Mouse (Mus musculus) limb, embryonic 14.5 days (tissue): ENCODE measurements at regions not wholly inside any gene's neighbourhood (a gene's known extent, or its start where the extent isn't known, plus 50 kb on each side); places are given as distances from the start of the nearest gene placed in this dataset.

Experiments
- ATAC-seq: fragments of 200-750 bp; cut with Nextera tagmentation; 2 replicates; pipeline ENCODE4 v1.8.0; 2017; ENCODE audit warnings: low read depth, moderate number of reproducible peaks, moderate TSS enrichment; ENCODE audit not compliant: low FRiP score
- DNase-seq: peaks from one replicate; pipeline ENCODE4 v3.0.0-alpha.2; 2015; ENCODE audit warnings: low spot score
- H3K27ac ChIP-seq: fragments of 300-500 bp; sonication (generic); replicated peaks from 2 replicates; pipeline ENCODE4 v1.5.1; 2014; ENCODE audit warnings: low read depth, mild to moderate bottlenecking, low read length, moderate library complexity, mixed read lengths
- H3K27me3 ChIP-seq: fragments of 300-500 bp; sonication (generic); 2 replicates; pipeline ENCODE4 v1.6.1; 2014; ENCODE audit warnings: low read length, mixed read lengths; ENCODE audit not compliant: control insufficient read depth, insufficient read depth
- H3K36me3 ChIP-seq: fragments of 300-500 bp; sonication (generic); 2 replicates; pipeline ENCODE4 v1.6.1; 2014; ENCODE audit warnings: mild to moderate bottlenecking, low read length, moderate library complexity, mixed read lengths; ENCODE audit not compliant: control insufficient read depth, insufficient read depth
- H3K4me1 ChIP-seq: fragments of 300-500 bp; sonication (generic); 2 replicates; pipeline ENCODE4 v1.6.1; 2014; ENCODE audit warnings: antibody characterized with exemption, low read length, mixed read lengths; ENCODE audit not compliant: control insufficient read depth, insufficient read depth
- H3K4me2 ChIP-seq: fragments of 300-500 bp; sonication (generic); replicated peaks from 2 replicates; pipeline ENCODE4 v1.6.1; 2014; ENCODE audit warnings: low read depth, mild to moderate bottlenecking, low read length, moderate library complexity; ENCODE audit not compliant: severe bottlenecking
- H3K4me3 ChIP-seq: fragments of 300-500 bp; sonication (generic); replicated peaks from 2 replicates; pipeline ENCODE4 v1.5.1; 2014; ENCODE audit warnings: low read length
- H3K9ac ChIP-seq: fragments of 300-500 bp; sonication (generic); 2 replicates; pipeline ENCODE4 v1.6.1; 2014; ENCODE audit warnings: mild to moderate bottlenecking, low read depth, low read length, moderate library complexity; ENCODE audit not compliant: severe bottlenecking
- H3K9me3 ChIP-seq: fragments of 300-500 bp; sonication (generic); 2 replicates; pipeline ENCODE4 v1.6.1; 2016; ENCODE audit warnings: low read length; ENCODE audit not compliant: control insufficient read depth
- POLR2A ChIP-seq: fragments of 200-500 bp; IDR thresholded peaks from 2 replicates; pipeline ENCODE4 v1.8.0; 2012; ENCODE audit warnings: inconsistent platforms, mild to moderate bottlenecking, moderate library complexity, borderline replicate concordance; ENCODE audit not compliant: insufficient read depth, insufficient read length; ENCODE audit errors: extremely low read depth
- WGBS: fragments of 180-500 bp; shearing (Covaris S2); extraction: QIAGEN DNeasy Blood & Tissue Kit; methylation state at CpG from one replicate; pipeline ENCODE4 v1.1.7; 2014; 5-methylcytosine and 5-hydroxymethylcytosine counted together

DNA sequence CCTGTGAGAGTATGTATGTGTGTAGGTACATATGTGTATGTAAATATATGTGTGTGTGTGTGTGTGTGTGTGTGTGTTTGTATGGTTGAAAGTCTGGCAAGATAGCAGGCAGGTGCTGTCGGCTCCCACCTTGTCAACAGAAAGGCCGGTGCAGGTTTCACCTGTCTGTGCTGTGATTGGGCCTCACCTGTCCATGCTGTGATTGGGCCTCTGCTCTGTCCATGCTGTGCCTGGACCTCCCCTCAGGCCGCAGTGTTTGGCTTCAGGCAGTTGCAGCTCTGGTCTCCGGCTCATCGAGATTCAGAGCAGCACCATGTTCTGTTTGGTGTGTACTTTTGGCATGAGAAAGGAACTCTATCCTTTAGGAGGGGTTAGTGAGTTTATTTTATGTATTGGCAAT, 170.0 kb upstream of the A230072I06Rik start:
- Histone ChIP-seq H3K36me3 (no peaks in the 10 kb centered on the region), H3K27ac (no peak overlapping the region), H3K9me3 (no peaks in the 10 kb centered on the region), H3K27me3 (no peaks in the 10 kb centered on the region), H3K4me2 (no peak overlapping the region), H3K4me3 (no peak overlapping the region), H3K4me1 (peaks cover 12% of the 10 kb centered on the region; the same call in 1 of the 2 replicates), H3K9ac (no peak overlapping the region)
- no peak for TF ChIP-seq POLR2A
- WGBS = 59% methylated on average over 5 of the region's 5 CpGs
- no peak for DNase-seq
- no peak for ATAC-seq

DNA sequence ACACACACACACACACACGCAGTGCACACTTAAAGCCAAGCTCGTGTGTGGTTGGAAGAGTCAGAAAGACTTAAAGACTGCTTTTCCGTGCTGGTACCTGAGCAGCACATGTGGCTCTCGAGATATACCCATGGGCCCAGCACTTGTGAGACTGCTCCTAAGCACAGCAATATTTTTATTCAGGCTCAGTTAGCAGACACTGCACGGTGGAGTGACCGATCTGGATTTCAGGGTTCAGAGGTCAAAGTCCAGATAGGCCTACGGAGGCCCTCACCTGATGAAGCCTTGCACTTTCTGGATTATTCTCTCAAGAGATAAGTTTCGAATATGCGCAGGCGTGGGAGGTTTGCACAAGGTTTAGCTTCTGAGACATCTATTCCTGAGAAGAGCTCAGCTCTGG, 167.0 kb upstream of the A230072I06Rik start:
- H3K27me3 ChIP-seq = no peaks in the 10 kb centered on the region
- WGBS = 88% methylated on average over 9 of the region's 10 CpGs
- H3K4me3 ChIP-seq = no peak overlapping the region
- H3K4me1 ChIP-seq = no peaks in the 10 kb centered on the region
- ATAC-seq (no peak), DNase-seq (no peak)
- no peak overlapping the region for H3K4me2 ChIP-seq
- no peak overlapping the region for H3K27ac ChIP-seq
- no peak overlapping the region for H3K9ac ChIP-seq
- H3K9me3 ChIP-seq = no peaks in the 10 kb centered on the region
- no peak for TF ChIP-seq POLR2A
- no peaks in the 10 kb centered on the region for H3K36me3 ChIP-seq

DNA sequence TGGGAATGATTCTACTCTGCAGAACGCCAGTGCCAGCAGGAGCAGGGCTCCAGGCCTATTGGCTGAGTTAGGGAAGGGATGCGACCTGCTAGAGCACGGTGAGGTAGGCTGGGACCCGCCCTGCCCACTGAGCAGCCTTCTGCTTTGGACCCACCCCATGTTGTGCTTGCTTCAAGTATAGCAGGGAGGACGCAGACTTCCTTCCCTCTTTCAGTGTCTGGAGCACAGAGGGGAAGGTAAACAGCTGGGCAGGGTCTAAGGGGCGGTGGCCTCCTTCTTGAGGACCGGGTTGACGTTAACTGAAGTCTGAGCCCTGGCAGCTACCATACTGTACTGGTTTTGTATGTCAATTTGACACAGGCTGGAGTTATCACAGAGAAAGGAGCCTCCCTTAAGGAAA, 165.6 kb upstream of the A230072I06Rik start:
- Histone ChIP-seq H3K4me2 (no peak overlapping the region), H3K27me3 (no peaks in the 10 kb centered on the region), H3K4me1 (no peaks in the 10 kb centered on the region), H3K27ac (no peak overlapping the region), H3K9ac (no peak overlapping the region), H3K36me3 (no peaks in the 10 kb centered on the region), H3K4me3 (no peak overlapping the region), H3K9me3 (no peaks in the 10 kb centered on the region)
- WGBS = 41% methylated on average over 8 of the region's 8 CpGs
- ATAC-seq (no peak), DNase-seq (no peak)
- TF ChIP-seq POLR2A = no peak

DNA sequence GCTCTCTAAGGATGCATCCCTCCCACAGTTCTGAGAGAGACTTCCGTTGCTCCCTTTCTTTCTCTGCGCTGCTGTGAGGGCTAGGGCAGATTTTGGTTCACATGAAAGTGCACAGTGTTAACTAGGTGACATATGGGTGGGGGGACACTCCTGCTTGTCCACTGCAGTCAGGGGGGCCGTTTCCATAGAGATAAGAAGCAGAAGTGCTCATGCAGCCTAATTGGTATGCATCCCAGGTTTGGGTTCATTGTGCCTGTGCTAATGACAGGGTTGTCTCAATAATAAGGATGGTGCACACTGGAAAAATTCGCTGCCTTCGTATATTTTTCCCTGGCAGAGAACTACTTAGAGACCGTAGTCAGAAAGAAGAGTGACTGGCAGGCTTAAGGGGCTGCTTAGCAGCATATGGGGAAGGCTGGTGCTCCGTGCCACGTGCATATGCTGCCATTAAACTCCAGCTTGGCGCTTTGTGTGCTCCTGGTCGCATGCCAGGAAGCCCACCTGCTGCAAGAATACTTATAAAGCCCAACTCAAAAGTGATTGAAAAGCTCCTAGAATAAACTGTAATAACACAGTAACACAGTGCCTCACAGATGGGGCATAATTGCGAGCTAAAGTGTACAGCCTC, 152.1 kb upstream of the A230072I06Rik start:
- WGBS = 23% methylated on average over 11 of the region's 11 CpGs
- Histone ChIP-seq H3K9me3 (no peaks in the 10 kb centered on the region), H3K4me1 (peaks cover 11% of the 10 kb centered on the region), H3K36me3 (no peaks in the 10 kb centered on the region), H3K4me2 (no peak overlapping the region), H3K27me3 (no peaks in the 10 kb centered on the region), H3K9ac (no peak overlapping the region), H3K27ac (no peak overlapping the region), H3K4me3 (no peak overlapping the region)
- DNase-seq = peak; percentile 74
- no peak for TF ChIP-seq POLR2A
- ATAC-seq = peak; percentile 57

DNA sequence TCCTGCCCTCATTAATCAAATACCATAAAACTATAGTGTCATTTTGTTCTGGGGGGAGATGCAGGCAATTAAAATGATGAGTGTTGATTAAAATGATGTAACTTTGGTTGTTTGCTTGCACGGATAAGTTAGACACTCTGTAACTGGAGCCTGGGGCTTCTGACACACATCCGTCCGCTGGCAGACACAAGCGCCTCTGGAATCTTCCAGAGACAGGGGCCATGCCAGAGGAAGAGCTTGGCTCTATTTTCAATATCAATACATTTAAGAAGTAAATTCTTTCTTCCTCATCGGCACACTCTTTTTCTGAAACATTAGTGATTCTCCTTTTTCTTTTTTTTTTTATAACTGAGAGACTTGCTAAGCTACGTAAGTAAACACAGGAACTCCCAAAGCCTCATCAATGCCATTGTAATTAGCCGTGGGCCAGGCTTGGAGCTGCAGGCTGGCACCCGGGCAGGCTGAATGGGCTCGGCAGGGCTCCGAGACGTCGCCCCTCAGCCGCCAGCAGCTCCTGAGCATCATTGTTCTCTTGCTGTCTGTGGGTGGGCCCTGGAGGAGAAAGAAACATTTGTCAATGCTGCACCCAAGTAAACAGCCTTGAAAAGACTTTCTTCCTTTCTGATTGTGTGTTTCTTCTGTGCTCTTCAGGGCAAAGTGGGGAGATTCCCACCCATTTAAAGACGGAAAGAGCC, 151.4 kb upstream of the A230072I06Rik start:
- 15% methylated on average over 14 of the region's 14 CpGs for WGBS
- no peak for TF ChIP-seq POLR2A
- no peak overlapping the region for H3K9ac ChIP-seq
- H3K9me3 ChIP-seq = no peaks in the 10 kb centered on the region
- ATAC-seq (no peak), DNase-seq (no peak)
- H3K27me3 ChIP-seq = no peaks in the 10 kb centered on the region
- H3K36me3 ChIP-seq = no peaks in the 10 kb centered on the region
- H3K4me3 ChIP-seq = no peak overlapping the region
- no peak overlapping the region for H3K4me2 ChIP-seq
- no peak overlapping the region for H3K27ac ChIP-seq
- peaks cover 11% of the 10 kb centered on the region for H3K4me1 ChIP-seq
